Mouse (Mus musculus) ES-Bruce4 (cell line): Measurements from ENCODE around the gene Prkcq. TPM values are rescaled to one million over a fixed set of nuclear protein-coding genes. Genes with fewer than 3 reads are reported as not detected.

Experiments used
- H3K27ac ChIP-seq: 2 replicates; pipeline ENCODE4 v1.5.1; 2012; ENCODE audit warnings: low read length, inconsistent platforms; ENCODE audit not compliant: insufficient read depth
- H3K27me3 ChIP-seq: 2 replicates; pipeline ENCODE4 v1.6.1; 2012; ENCODE audit warnings: mild to moderate bottlenecking, low read length, inconsistent platforms; ENCODE audit not compliant: control insufficient read depth, poor library complexity, insufficient read depth, severe bottlenecking
- H3K36me3 ChIP-seq: 2 replicates; pipeline ENCODE4 v1.6.1; 2012; ENCODE audit warnings: inconsistent platforms, mild to moderate bottlenecking, low read length, moderate library complexity; ENCODE audit not compliant: control insufficient read depth, poor library complexity, insufficient read depth, severe bottlenecking
- H3K4me1 ChIP-seq: one replicate; pipeline ENCODE4 v1.8.1; 2011; ENCODE audit warnings: low read length; ENCODE audit not compliant: control insufficient read depth, insufficient read depth
- H3K4me3 ChIP-seq: 2 replicates; pipeline ENCODE4 v1.5.1; 2011; ENCODE audit warnings: low read depth, mild to moderate bottlenecking, low read length
- H3K9ac ChIP-seq: 2 replicates; pipeline ENCODE4 v1.6.1; 2012; ENCODE audit warnings: low read depth, mild to moderate bottlenecking, inconsistent platforms; ENCODE audit not compliant: poor library complexity, severe bottlenecking
- H3K9me3 ChIP-seq: replicated peaks from 2 replicates; pipeline ENCODE4 v1.6.1; 2012; ENCODE audit warnings: mild to moderate bottlenecking, low read length, inconsistent platforms; ENCODE audit not compliant: control insufficient read depth, poor library complexity, insufficient read depth, severe bottlenecking
- CTCF ChIP-seq: IDR thresholded peaks from one replicate; pipeline ENCODE4 v1.8.1; 2011; ENCODE audit warnings: low read depth, low read length
- EP300 ChIP-seq: IDR thresholded peaks from 2 replicates; pipeline ENCODE4 v1.6.1; 2011; ENCODE audit warnings: low read depth, low read length; ENCODE audit not compliant: insufficient read depth
- POLR2A ChIP-seq: IDR thresholded peaks from one replicate; pipeline ENCODE4 v1.8.1; 2011; ENCODE audit warnings: low read length; ENCODE audit not compliant: insufficient read depth
- polyA plus RNA-seq: library from polyadenylated mRNA; stranded (reverse); fragments of >200 nt; gene quantifications from 2 replicates; pipeline ENCODE4 v1.2.4, GENCODE M21; 2011; ENCODE audit warnings: low read depth; ENCODE audit not compliant: missing spikeins, insufficient read depth, insufficient read length

Gene Prkcq
- polyA plus RNA-seq, 1 experiment, result not detected

- Histone ChIP-seq H3K27ac (no peak overlapping the region), H3K9ac (no peak overlapping the region), H3K4me3 (no peak overlapping the region), H3K36me3 (no peaks in the 10 kb centered on the region), H3K9me3 (no peaks in the 10 kb centered on the region), H3K4me1 (no peaks in the 10 kb centered on the region), H3K27me3 (no peaks in the 10 kb centered on the region; the same call in 1 of the 2 replicates)
- TF ChIP-seq POLR2A (no peak), EP300 (no peak), CTCF (no peak)
These were observed 6.0 kb downstream of the Prkcq start for GRCm38 (mm10) chr2:11177880-11178279.

DNA sequence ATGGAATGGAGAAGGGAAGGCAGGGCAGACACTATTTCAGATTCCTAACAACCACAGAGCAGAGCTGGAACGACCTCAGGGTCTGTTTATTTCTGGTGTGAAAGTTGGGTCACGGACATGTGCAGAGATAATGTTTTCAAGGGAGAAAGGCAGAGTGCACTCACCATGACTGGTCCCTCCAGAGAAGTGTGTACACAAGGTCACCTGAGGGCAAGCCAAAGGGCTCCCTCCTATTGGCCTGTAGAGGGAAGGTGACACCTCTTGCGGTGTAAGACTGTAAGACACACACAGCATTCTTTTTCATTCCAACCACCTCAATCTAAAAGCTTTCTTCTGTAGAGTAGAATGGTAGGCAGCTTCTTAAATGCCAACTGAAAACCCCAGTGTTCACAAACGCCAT lies 9.6 kb downstream of the Prkcq start:
- H3K27ac ChIP-seq, result no peak overlapping the region
- H3K4me3 ChIP-seq, result no peak overlapping the region
- H3K27me3 ChIP-seq, result no peaks in the 10 kb centered on the region
- no peaks in the 10 kb centered on the region for H3K36me3 ChIP-seq
- no peaks in the 10 kb centered on the region for H3K4me1 ChIP-seq
- TF ChIP-seq CTCF, result no peak
- no peak for TF ChIP-seq EP300
- TF ChIP-seq POLR2A, result no peak
- H3K9ac ChIP-seq, result no peak overlapping the region
- no peaks in the 10 kb centered on the region for H3K9me3 ChIP-seq

GRCm38 (mm10) chr2:11182096-11182495 lies 10.2 kb downstream of the Prkcq start:
- H3K4me3 ChIP-seq, result no peak overlapping the region
- TF ChIP-seq CTCF, result no peak
- no peak for TF ChIP-seq POLR2A
- TF ChIP-seq EP300, result no peak
- H3K9me3 ChIP-seq, result no peaks in the 10 kb centered on the region
- no peak overlapping the region for H3K9ac ChIP-seq
- no peaks in the 10 kb centered on the region for H3K36me3 ChIP-seq
- H3K27me3 ChIP-seq, result no peaks in the 10 kb centered on the region
- no peak overlapping the region for H3K27ac ChIP-seq
- H3K4me1 ChIP-seq, result no peaks in the 10 kb centered on the region

GRCm38 (mm10) chr2:11183991-11184390 lies 12.1 kb downstream of the Prkcq start:
- no peaks in the 10 kb centered on the region for H3K9me3 ChIP-seq
- no peak overlapping the region for H3K27ac ChIP-seq
- no peaks in the 10 kb centered on the region for H3K27me3 ChIP-seq
- no peak overlapping the region for H3K9ac ChIP-seq
- H3K4me3 ChIP-seq, result no peak overlapping the region
- no peaks in the 10 kb centered on the region for H3K4me1 ChIP-seq
- no peaks in the 10 kb centered on the region for H3K36me3 ChIP-seq
- TF ChIP-seq EP300 (no peak), POLR2A (no peak), CTCF (no peak)

DNA sequence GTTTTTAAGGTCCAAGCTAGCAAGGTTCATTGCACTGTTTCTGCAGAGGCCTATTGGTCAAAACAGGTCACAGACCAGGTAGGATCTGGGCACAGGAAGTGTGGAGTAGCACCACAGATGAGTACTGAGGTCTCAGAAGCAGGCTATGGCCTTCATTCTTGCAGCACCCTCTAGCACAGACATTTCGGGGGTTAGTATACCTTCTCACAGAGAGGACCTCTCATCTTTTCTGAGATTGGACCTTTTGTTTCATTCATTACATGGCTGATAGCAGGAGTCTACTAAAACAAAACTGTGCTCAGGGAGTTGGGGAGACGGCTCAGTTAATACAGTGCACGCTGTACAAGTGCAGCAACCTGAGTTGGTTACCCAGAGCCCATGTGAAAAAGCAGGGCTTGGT lies 14.7 kb downstream of the Prkcq start:
- Histone ChIP-seq H3K9ac (no peak overlapping the region), H3K27ac (no peak overlapping the region), H3K36me3 (no peaks in the 10 kb centered on the region), H3K4me1 (no peaks in the 10 kb centered on the region), H3K27me3 (no peaks in the 10 kb centered on the region), H3K4me3 (no peak overlapping the region), H3K9me3 (no peaks in the 10 kb centered on the region)
- TF ChIP-seq EP300, result no peak
- TF ChIP-seq POLR2A, result no peak
- no peak for TF ChIP-seq CTCF

DNA sequence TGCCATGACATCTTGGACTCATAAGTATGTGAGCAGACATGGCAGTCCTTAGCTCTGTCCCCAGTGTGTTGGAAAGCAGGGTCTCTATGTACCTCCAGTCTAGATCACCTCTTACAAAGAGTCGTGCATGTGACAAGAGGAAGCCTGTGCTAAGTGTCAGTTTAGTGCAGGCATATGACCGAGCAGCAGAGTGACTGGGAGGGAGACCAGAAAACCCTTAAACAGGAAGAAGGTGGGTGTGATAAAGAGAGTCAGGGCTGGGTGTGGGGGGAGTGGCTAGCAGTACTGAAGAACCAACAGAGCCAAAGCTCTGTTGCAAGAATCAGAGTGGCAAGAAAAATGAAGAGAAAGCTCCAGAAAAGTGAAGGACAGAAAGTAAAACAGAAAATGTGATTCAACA lies 15.3 kb downstream of the Prkcq start:
- no peaks in the 10 kb centered on the region for H3K36me3 ChIP-seq
- no peaks in the 10 kb centered on the region for H3K9me3 ChIP-seq
- H3K27ac ChIP-seq, result no peak overlapping the region
- no peak overlapping the region for H3K9ac ChIP-seq
- H3K27me3 ChIP-seq, result no peaks in the 10 kb centered on the region
- no peaks in the 10 kb centered on the region for H3K4me1 ChIP-seq
- no peak for TF ChIP-seq EP300
- no peak for TF ChIP-seq CTCF
- no peak for TF ChIP-seq POLR2A
- no peak overlapping the region for H3K4me3 ChIP-seq
